Mouse (Mus musculus): Measurements from ENCODE around the gene Lix1l. TPM values are rescaled to one million over a fixed set of nuclear protein-coding genes. Genes with fewer than 3 reads are reported as not detected.
A peak's percentile ranks its signal among the peaks of the same experiment; 100 is the strongest.

The Lix1l gene
- total RNA-seq, 2 experiments from 2014 or later, result 18.6 to 21.5 TPM

GRCm38 (mm10) chr3:96577566-96577965 is 23.4 kb upstream of the Lix1l start:
- Histone ChIP-seq H3K27ac (peak overlapping the region; percentile 87), H3K4me3 (no peak overlapping the region)
- no peak for DNase-seq (ENCODE audit: extremely low spot score in 1 of 2, low spot score in 2 of 2)
- TF ChIP-seq CTCF (IDR thresholded peaks at IDR 0.05), result no peak
- intact Hi-C loops (cut with DNase I), result loop anchor here (2.0 to 5.0 kb wide), 2 partner anchors 21 to 75 kb away; partner anchors contain the start of gene Txnip

DNA sequence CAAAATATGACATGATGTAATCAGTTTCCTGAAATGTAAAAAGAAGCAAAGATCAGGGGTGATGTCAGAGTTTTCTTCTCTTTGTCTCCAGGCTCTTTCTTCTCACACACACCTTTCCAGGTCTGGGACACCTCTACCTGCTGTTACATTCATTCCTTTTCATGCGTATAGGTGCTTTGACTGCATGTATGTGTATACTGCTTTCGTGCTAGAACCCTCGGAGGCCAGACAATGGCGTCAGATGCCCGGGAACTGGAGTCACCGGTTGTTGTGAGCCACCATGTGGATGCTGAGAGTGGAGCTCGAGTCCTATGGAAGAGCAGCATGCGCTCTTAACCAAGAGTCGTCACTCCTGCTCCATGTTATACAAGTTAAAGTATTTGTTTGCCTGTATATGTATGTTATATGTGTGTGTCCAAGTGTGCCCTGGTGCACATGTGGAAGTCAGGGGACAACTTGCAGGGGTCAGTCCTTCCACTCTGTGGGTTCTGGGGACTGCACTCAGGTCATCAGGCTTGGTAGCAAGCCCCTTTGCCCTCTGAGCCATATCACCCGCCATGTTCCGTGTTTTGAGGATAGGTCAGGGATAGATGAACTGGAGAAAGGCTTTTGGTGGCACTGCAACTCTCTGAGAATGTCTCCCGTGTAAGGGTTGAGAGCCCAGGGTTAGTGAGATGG is 22.2 kb upstream of the Lix1l start:
- Histone ChIP-seq H3K27ac (peak overlapping the region; percentile 81; the same call in 1 of the 2 replicates), H3K4me3 (no peak overlapping the region)
- no peak for TF ChIP-seq CTCF (IDR thresholded peaks at IDR 0.05)
- DNase-seq (ENCODE audit: extremely low spot score in 1 of 2, low spot score in 2 of 2), result no peak
- intact Hi-C loops (cut with DNase I), result loop anchor here (5.0 kb wide), 1 partner anchor 76 kb away; no protein-coding TSS in a partner anchor

DNA sequence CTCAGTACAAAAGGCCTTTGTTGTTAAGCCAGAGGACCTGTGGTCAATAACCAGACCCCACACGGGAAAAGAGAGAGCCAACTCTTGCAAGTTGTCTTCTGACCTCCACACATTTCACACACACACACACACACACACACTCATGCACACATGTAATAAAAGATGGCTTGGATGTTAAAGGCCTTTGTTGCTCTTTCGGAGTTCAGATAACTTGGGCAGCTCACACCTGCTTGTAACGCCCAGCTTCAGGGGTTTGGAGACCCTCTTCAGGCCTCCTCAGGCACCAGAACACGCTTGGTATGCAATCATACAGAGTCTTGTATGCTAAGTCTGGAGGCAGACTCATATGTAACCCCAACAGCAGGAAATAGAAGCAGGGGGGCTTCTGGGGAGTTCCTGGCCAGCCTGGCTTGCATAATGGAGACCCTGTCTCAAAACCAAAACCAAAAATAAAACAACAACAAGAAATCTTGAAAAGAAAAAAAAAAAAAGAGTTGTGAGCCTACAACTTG is 21.7 kb upstream of the Lix1l start:
- peak overlapping the region; percentile 81 for H3K27ac ChIP-seq
- no peak for TF ChIP-seq CTCF (IDR thresholded peaks at IDR 0.05)
- intact Hi-C loops (cut with DNase I), result loop anchor here (5.0 kb wide), 1 partner anchor 77 kb away; no protein-coding TSS in a partner anchor
- no peak for DNase-seq (ENCODE audit: extremely low spot score in 1 of 2, low spot score in 2 of 2)
- no peak overlapping the region; the same call in 1 of the 2 replicates for H3K4me3 ChIP-seq

- no peak; the same call in none of the 2 replicates for TF ChIP-seq CTCF (IDR thresholded peaks at IDR 0.05)
- Histone ChIP-seq H3K27ac (peak overlapping the region; percentile 81), H3K4me3 (peak overlapping the region; percentile 32)
- intact Hi-C loops (cut with DNase I), result loop anchor here (1.0 to 5.0 kb wide), 5 partner anchors 13 to 78 kb away; no protein-coding TSS in a partner anchor
- peak; percentile 91 to 95 for DNase-seq (ENCODE audit: extremely low spot score in 1 of 2, low spot score in 2 of 2)
Measured at GRCm38 (mm10) chr3:96579885-96580454, 21.0 kb upstream of the Lix1l start.

- DNase-seq (ENCODE audit: extremely low spot score in 1 of 2, low spot score in 2 of 2), result no peak
- Histone ChIP-seq H3K4me3 (no peak overlapping the region), H3K27ac (peak overlapping the region; percentile 32)
- TF ChIP-seq CTCF (IDR thresholded peaks at IDR 0.05), result no peak
- intact Hi-C loops (cut with DNase I), result loop anchor here (2.0 kb wide), 1 partner anchor 58 kb away; no protein-coding TSS in a partner anchor
Measured at GRCm38 (mm10) chr3:96581141-96581540, 19.8 kb upstream of the Lix1l start.

- intact Hi-C loops (cut with DNase I), result loop anchor here (2.0 kb wide), 1 partner anchor 57 kb away; no protein-coding TSS in a partner anchor
- H3K4me3 ChIP-seq, result no peak overlapping the region
- no peak for DNase-seq (ENCODE audit: extremely low spot score in 1 of 2, low spot score in 2 of 2)
Measured at GRCm38 (mm10) chr3:96581771-96582515, 19.0 kb upstream of the Lix1l start.

DNA sequence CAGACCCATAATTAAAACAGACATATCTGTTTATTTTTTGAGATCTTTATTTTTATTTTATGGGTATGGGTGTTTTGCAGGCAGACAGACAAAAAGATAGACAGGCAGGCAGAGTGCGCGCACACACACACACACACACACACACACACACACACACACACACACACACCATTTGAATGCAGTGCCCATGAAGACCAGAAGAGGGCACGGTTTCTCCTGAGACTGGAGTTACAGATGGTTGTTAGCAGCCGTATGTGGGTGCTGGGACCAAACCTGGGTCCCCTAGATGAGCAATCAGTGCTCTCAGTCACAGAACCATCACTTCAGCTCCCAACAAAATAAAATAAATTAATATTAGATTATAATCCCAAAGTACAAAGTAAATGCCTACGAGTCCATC is 17.6 kb upstream of the Lix1l start:
- Histone ChIP-seq H3K27ac (no peak overlapping the region), H3K4me3 (no peak overlapping the region)
- intact Hi-C loops (cut with DNase I), result no loop called here
- DNase-seq (ENCODE audit: extremely low spot score in 1 of 2, low spot score in 2 of 2), result no peak
- TF ChIP-seq CTCF (IDR thresholded peaks at IDR 0.05), result no peak

More at GRCm38 (mm10) chr3:96581771-96582515, 19.0 kb upstream of the Lix1l start:
- no peak for TF ChIP-seq CTCF (IDR thresholded peaks at IDR 0.05)
- H3K27ac ChIP-seq, result no peak overlapping the region

DNA sequence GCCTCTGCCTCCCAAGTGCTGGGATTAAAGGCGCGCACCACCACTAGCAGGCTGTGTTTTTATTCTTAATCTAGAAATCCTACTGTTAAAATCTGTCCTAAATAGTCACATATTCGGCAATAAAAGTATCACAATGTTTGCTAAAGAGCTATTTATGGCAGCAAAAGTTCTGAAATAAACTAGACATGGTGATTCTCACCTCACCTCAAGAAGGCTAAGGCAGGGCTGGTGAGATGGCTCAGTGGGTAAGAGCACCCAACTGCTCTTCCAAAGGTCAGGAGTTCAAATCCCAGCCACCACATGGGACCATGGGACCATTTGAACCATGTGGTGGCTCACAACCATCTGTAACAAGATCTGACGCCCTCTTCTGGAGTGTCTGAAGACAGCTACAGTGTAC is 10.3 kb upstream of the Lix1l start:
- TF ChIP-seq CTCF (IDR thresholded peaks at IDR 0.05), result no peak
- intact Hi-C loops (cut with DNase I), result loop anchor here (5.0 kb wide), 1 partner anchor 88 kb away; no protein-coding TSS in a partner anchor
- no peak overlapping the region for H3K4me3 ChIP-seq
- DNase-seq (ENCODE audit: extremely low spot score in 1 of 2, low spot score in 2 of 2), result no peak
- H3K27ac ChIP-seq, result no peak overlapping the region

- intact Hi-C loops (cut with DNase I), result loop anchor here (1.0 to 5.0 kb wide), 2 partner anchors 13 to 91 kb away; no protein-coding TSS in a partner anchor
- Histone ChIP-seq H3K4me3 (peak overlapping the region; percentile 73), H3K27ac (peak overlapping the region; percentile 98)
- TF ChIP-seq CTCF (IDR thresholded peaks at IDR 0.05), result no peak
- DNase-seq (ENCODE audit: extremely low spot score in 1 of 2, low spot score in 2 of 2), result no peak
Measured at GRCm38 (mm10) chr3:96593374-96593773, 7.6 kb upstream of the Lix1l start.

- Histone ChIP-seq H3K27ac (peak within 1 kb of the TSS; percentile 98), H3K4me3 (peak within 1 kb of the TSS; percentile 73)
- DNase-seq (ENCODE audit: extremely low spot score in 1 of 2, low spot score in 2 of 2), result peak; percentile 93
- intact Hi-C loops (cut with DNase I), result loop anchor here (1.0 to 5.0 kb wide), 2 partner anchors 14 to 92 kb away; no protein-coding TSS in a partner anchor
- no peak; the same call in 1 of the 2 replicates for TF ChIP-seq CTCF (IDR thresholded peaks at IDR 0.05)
Measured at GRCm38 (mm10) chr3:96593790-96594560, 7.0 kb upstream of the Lix1l start, which contains the start of gene Polr3gl. Gene Polr3gl (minus strand): TSS chr3:96594181.
